Mouse (Mus musculus) ES-E14 (cell line): ENCODE measurements around the gene Apoc4. TPM values are rescaled to one million over a fixed set of nuclear protein-coding genes. Genes with fewer than 3 reads are reported as not detected.

ENCODE experiments used
- DNase-seq: peaks from one replicate; pipeline ENCODE4 v3.0.0-alpha.2; 2013; ENCODE audit warnings: low read depth, low spot score
- H3K27ac ChIP-seq: 2 replicates; pipeline ENCODE4 v1.5.1; 2012; ENCODE audit warnings: low read depth, mild to moderate bottlenecking, low read length, moderate library complexity, mixed read lengths; ENCODE audit not compliant: poor library complexity, insufficient read depth, severe bottlenecking
- H3K36me3 ChIP-seq: 2 replicates; pipeline ENCODE4 v1.6.1; 2012; ENCODE audit warnings: mild to moderate bottlenecking, low read length, moderate library complexity, mixed read lengths; ENCODE audit not compliant: control insufficient read depth, poor library complexity, insufficient read depth, severe bottlenecking
- H3K4me1 ChIP-seq, 2 experiments: fragments of 150-350 bp in 1 of 2; sonication (generic) in 1 of 2; 2 replicates each; pipeline ENCODE4 v1.6.1; 2012; ENCODE audit warnings: low read length in 2 of 2, mild to moderate bottlenecking in 1 of 2, mixed read lengths in 1 of 2; ENCODE audit not compliant: control insufficient read depth in 2 of 2, insufficient read depth in 2 of 2, poor library complexity in 1 of 2
- H3K4me3 ChIP-seq, 2 experiments: fragments of 150-350 bp in 1 of 2; sonication (generic) in 1 of 2; 2 replicates each; pipeline ENCODE4 v1.5.1; 2012; ENCODE audit warnings: low read length in 2 of 2, low read depth in 1 of 2, mild to moderate bottlenecking in 1 of 2, mixed read lengths in 1 of 2; ENCODE audit not compliant: insufficient read depth in 1 of 2, poor library complexity in 1 of 2, severe bottlenecking in 1 of 2
- H3K9ac ChIP-seq: 2 replicates; pipeline ENCODE4 v1.6.1; 2012; ENCODE audit warnings: low read depth, mild to moderate bottlenecking, low read length, mixed read lengths; ENCODE audit not compliant: poor library complexity, insufficient read depth, severe bottlenecking
- H3K9me3 ChIP-seq: fragments of 150-350 bp; sonication (generic); 2 replicates; pipeline ENCODE4 v1.6.1; 2012; ENCODE audit warnings: low read depth, mild to moderate bottlenecking, low read length; ENCODE audit not compliant: control insufficient read depth, insufficient read depth
- CHD2 ChIP-seq: IDR thresholded peaks from 2 replicates; pipeline ENCODE4 v1.6.1; 2014; ENCODE audit warnings: mild to moderate bottlenecking, low read depth, low read length, inconsistent platforms
- HCFC1 ChIP-seq: IDR thresholded peaks from 2 replicates; pipeline ENCODE4 v1.6.1; 2012; ENCODE audit warnings: low read length, inconsistent platforms, borderline replicate concordance; ENCODE audit not compliant: insufficient read depth
- MAFK ChIP-seq: IDR thresholded peaks from 2 replicates; pipeline ENCODE4 v1.6.1; 2014; ENCODE audit warnings: mild to moderate bottlenecking, low read depth, low read length, inconsistent platforms; ENCODE audit not compliant: insufficient read depth
- ZC3H11A ChIP-seq: IDR thresholded peaks from 2 replicates; pipeline ENCODE4 v1.6.1; 2012; ENCODE audit warnings: low read depth, mild to moderate bottlenecking, inconsistent platforms, low read length, borderline replicate concordance
- ZNF384 ChIP-seq: IDR thresholded peaks from 2 replicates; pipeline ENCODE4 v1.6.1; 2012; ENCODE audit warnings: low read depth, low read length, inconsistent platforms
- in situ Hi-C, 2 experiments: fragments of 600-800 bp; cut with MboI; formaldehyde crosslinking; loops; one replicate each; pipeline ENCODE4 v1.15.1; 2025; ENCODE audit warnings: low sequenced_read_pairs in 2 of 2, inconsistent platforms in 1 of 2; ENCODE audit not compliant: unreplicated experiment in 2 of 2
- total RNA-seq: library from RNA; depleted of rRNA; stranded (reverse); fragments of 300-350 nt; gene quantifications from 2 replicates; pipeline ENCODE4 v1.2.3, GENCODE M21; 2012

The Apoc4 gene
- total RNA-seq, 1 experiment: 0.27 TPM

GRCm38 (mm10) chr7:19664455-19664954, 16.8 kb downstream of the Apoc4 start:
- H3K36me3 ChIP-seq: peaks cover 12% of the 10 kb centered on the region; the same call in 1 of the 2 replicates
- peaks cover 6 to 8% of the 10 kb centered on the region in 2 experiments; a peak in 3 of 4 replicates for H3K4me1 ChIP-seq
- TF ChIP-seq MAFK: no peak
- no peak for DNase-seq
- peak overlapping the region; percentile 48 for H3K27ac ChIP-seq
- in situ Hi-C loops: no loop called here
- peak overlapping the region; percentile 96 for H3K9ac ChIP-seq
- peak overlapping the region; percentile 86 to 97 for H3K4me3 ChIP-seq
- no peaks in the 10 kb centered on the region for H3K9me3 ChIP-seq

- no peak for DNase-seq
- H3K27ac ChIP-seq: no peak overlapping the region
- TF ChIP-seq HCFC1 (no peak), ZNF384 (no peak), ZC3H11A (no peak), CHD2 (no peak), MAFK (no peak)
- peak overlapping the region; percentile 96 for H3K9ac ChIP-seq
- peaks cover 4 to 7% of the 10 kb centered on the region in 2 experiments; a peak in 3 of 4 replicates for H3K4me1 ChIP-seq
- in situ Hi-C loops: no loop called here
- H3K36me3 ChIP-seq: peaks cover 12% of the 10 kb centered on the region; the same call in 1 of the 2 replicates
- H3K4me3 ChIP-seq: peak overlapping the region; percentile 86 to 97
- no peaks in the 10 kb centered on the region for H3K9me3 ChIP-seq
Observed at GRCm38 (mm10) chr7:19663940-19664339, 17.3 kb downstream of the Apoc4 start.

- DNase-seq: no peak
- peaks cover 30% of the 10 kb centered on the region for H3K36me3 ChIP-seq
- H3K4me1 ChIP-seq: no peaks in the 10 kb centered on the region
- no peak for TF ChIP-seq ZC3H11A
- TF ChIP-seq HCFC1: no peak
- no peak for TF ChIP-seq ZNF384
- TF ChIP-seq MAFK: no peak
- TF ChIP-seq CHD2: no peak
- H3K4me3 ChIP-seq: no peak overlapping the region
- in situ Hi-C loops: no loop called here
- no peak overlapping the region for H3K27ac ChIP-seq
- no peak overlapping the region for H3K9ac ChIP-seq
- no peaks in the 10 kb centered on the region for H3K9me3 ChIP-seq
Observed at GRCm38 (mm10) chr7:19652614-19653013, 28.7 kb downstream of the Apoc4 start.

GRCm38 (mm10) chr7:19651063-19651786, 30.1 kb downstream of the Apoc4 start:
- DNase-seq: no peak
- in situ Hi-C loops: no loop called here
- no peak overlapping the region for H3K27ac ChIP-seq
- H3K4me3 ChIP-seq: no peak overlapping the region
- peaks cover 37% of the 10 kb centered on the region for H3K36me3 ChIP-seq
- H3K4me1 ChIP-seq: no peaks in the 10 kb centered on the region
- H3K9me3 ChIP-seq: no peaks in the 10 kb centered on the region
- TF ChIP-seq ZC3H11A (no peak), CHD2 (no peak), ZNF384 (no peak), MAFK (no peak), HCFC1 (no peak)
- no peak overlapping the region for H3K9ac ChIP-seq

GRCm38 (mm10) chr7:19641223-19641622, 40.1 kb downstream of the Apoc4 start:
- TF ChIP-seq ZNF384 (no peak), ZC3H11A (no peak), HCFC1 (no peak), MAFK (no peak)
- H3K36me3 ChIP-seq: peaks cover 64% of the 10 kb centered on the region

More at GRCm38 (mm10) chr7:19641223-19641622, 40.1 kb downstream of the Apoc4 start:
- Histone ChIP-seq H3K9me3 (no peaks in the 10 kb centered on the region), H3K4me1 (no peaks in the 10 kb centered on the region), H3K4me3 (no peak overlapping the region), H3K9ac (no peak overlapping the region), H3K27ac (no peak overlapping the region)
- in situ Hi-C loops: no loop called here
- DNase-seq: no peak
